Mouse (Mus musculus) limb, embryonic 14.5 days (tissue): ENCODE results near the gene Dhx37. TPM values are rescaled to one million over a fixed set of nuclear protein-coding genes. Genes with fewer than 3 reads are reported as not detected.
A peak's percentile ranks its signal among the peaks of the same experiment; 100 is the strongest.

ENCODE experiments used
- ATAC-seq: fragments of 200-750 bp; cut with Nextera tagmentation; 2 replicates; pipeline ENCODE4 v1.8.0; 2017; ENCODE audit warnings: low read depth, moderate number of reproducible peaks, moderate TSS enrichment; ENCODE audit not compliant: low FRiP score
- DNase-seq: peaks from one replicate; pipeline ENCODE4 v3.0.0-alpha.2; 2015; ENCODE audit warnings: low spot score
- H3K27ac ChIP-seq: fragments of 300-500 bp; sonication (generic); replicated peaks from 2 replicates; pipeline ENCODE4 v1.5.1; 2014; ENCODE audit warnings: low read depth, mild to moderate bottlenecking, low read length, moderate library complexity, mixed read lengths
- H3K27me3 ChIP-seq: fragments of 300-500 bp; sonication (generic); 2 replicates; pipeline ENCODE4 v1.6.1; 2014; ENCODE audit warnings: low read length, mixed read lengths; ENCODE audit not compliant: control insufficient read depth, insufficient read depth
- H3K36me3 ChIP-seq: fragments of 300-500 bp; sonication (generic); 2 replicates; pipeline ENCODE4 v1.6.1; 2014; ENCODE audit warnings: mild to moderate bottlenecking, low read length, moderate library complexity, mixed read lengths; ENCODE audit not compliant: control insufficient read depth, insufficient read depth
- H3K4me1 ChIP-seq: fragments of 300-500 bp; sonication (generic); 2 replicates; pipeline ENCODE4 v1.6.1; 2014; ENCODE audit warnings: antibody characterized with exemption, low read length, mixed read lengths; ENCODE audit not compliant: control insufficient read depth, insufficient read depth
- H3K4me2 ChIP-seq: fragments of 300-500 bp; sonication (generic); replicated peaks from 2 replicates; pipeline ENCODE4 v1.6.1; 2014; ENCODE audit warnings: low read depth, mild to moderate bottlenecking, low read length, moderate library complexity; ENCODE audit not compliant: severe bottlenecking
- H3K4me3 ChIP-seq: fragments of 300-500 bp; sonication (generic); replicated peaks from 2 replicates; pipeline ENCODE4 v1.5.1; 2014; ENCODE audit warnings: low read length
- H3K9ac ChIP-seq: fragments of 300-500 bp; sonication (generic); 2 replicates; pipeline ENCODE4 v1.6.1; 2014; ENCODE audit warnings: mild to moderate bottlenecking, low read depth, low read length, moderate library complexity; ENCODE audit not compliant: severe bottlenecking
- H3K9me3 ChIP-seq: fragments of 300-500 bp; sonication (generic); 2 replicates; pipeline ENCODE4 v1.6.1; 2016; ENCODE audit warnings: low read length; ENCODE audit not compliant: control insufficient read depth
- POLR2A ChIP-seq: fragments of 200-500 bp; IDR thresholded peaks from 2 replicates; pipeline ENCODE4 v1.8.0; 2012; ENCODE audit warnings: inconsistent platforms, mild to moderate bottlenecking, moderate library complexity, borderline replicate concordance; ENCODE audit not compliant: insufficient read depth, insufficient read length; ENCODE audit errors: extremely low read depth
- WGBS: fragments of 180-500 bp; shearing (Covaris S2); extraction: QIAGEN DNeasy Blood & Tissue Kit; methylation state at CpG from one replicate; pipeline ENCODE4 v1.1.7; 2014; 5-methylcytosine and 5-hydroxymethylcytosine counted together
- polyA plus RNA-seq, 2 experiments: library from polyadenylated mRNA; depleted of rRNA in 1 of 2; stranded (reverse) in 1 of 2; unstranded in 1 of 2; fragments of >200 nt; fragmentation: Nextera tagmentation in 1 of 2; extraction: Ambion mirVana in 1 of 2; gene quantifications; 2 replicates each; pipeline versions ENCODE4 v1.2.1 to v1.2.3; 2012 to 2014

The Dhx37 gene
- polyA plus RNA-seq, 2 experiments, result 5.4 to 21.9 TPM

DNA sequence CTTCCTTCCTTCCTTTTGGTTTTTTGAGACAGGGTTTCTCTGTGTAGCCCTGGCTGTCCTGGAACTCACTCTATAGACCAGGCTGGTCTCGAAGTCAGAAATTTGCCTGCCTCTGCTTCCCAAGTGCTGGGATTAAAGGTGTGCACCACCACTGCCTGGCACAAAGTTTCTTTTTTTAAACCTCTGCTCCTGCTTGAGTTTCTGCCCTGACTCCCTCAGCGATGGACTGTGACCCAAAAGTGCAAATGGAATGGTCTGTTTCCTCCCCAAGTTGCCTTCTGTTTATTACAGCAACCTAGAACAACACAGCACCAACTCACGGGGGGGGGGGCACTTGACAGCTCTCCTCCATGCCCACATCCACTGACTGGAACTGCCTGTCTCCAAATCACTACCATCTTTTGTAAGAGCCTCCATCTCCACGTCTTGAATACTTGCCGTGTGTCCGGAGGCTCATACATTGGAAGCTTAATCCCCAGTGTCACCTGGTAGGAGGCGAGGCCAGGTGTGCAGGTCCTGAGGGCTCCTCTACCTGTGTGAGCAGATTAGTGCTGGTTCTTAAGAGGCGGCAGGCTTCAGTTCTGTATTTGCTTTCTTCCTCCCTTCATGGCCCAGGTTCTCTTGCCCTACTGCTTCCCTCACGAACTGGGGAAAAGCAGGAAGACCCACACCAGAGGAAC, 39.0 kb upstream of the Dhx37 start:
- H3K4me1 ChIP-seq, result peaks cover 16% of the 10 kb centered on the region
- no peak for DNase-seq
- no peak overlapping the region for H3K4me3 ChIP-seq
- no peaks in the 10 kb centered on the region for H3K36me3 ChIP-seq
- H3K9me3 ChIP-seq, result no peaks in the 10 kb centered on the region
- H3K27ac ChIP-seq, result no peak overlapping the region
- no peak overlapping the region for H3K4me2 ChIP-seq
- H3K9ac ChIP-seq, result no peak overlapping the region
- no peak for ATAC-seq
- H3K27me3 ChIP-seq, result no peaks in the 10 kb centered on the region
- 75% methylated on average over 9 of the region's 9 CpGs for WGBS
- TF ChIP-seq POLR2A, result no peak

DNA sequence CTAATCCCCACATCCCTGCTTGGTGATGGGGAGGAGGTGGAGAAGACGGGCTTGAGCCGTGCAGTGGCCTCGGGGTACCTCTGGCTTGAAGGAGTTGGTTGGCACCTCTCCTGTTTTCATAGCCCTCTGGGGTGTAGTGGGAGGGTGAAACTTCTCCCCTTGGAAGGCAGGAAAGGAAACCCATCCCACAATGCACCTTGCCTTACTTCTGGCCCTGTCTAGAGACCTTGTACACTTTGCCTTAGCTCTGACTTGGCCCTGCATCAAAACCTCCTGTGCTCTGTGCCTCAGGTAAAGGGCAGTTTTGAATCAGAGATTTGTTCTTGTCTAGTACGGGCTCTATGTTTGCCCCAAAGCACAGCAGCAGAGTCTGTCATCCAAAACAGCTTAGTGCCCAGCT, 36.8 kb upstream of the Dhx37 start:
- WGBS, result 85% methylated on average over 4 of the region's 4 CpGs
- TF ChIP-seq POLR2A, result no peak
- no peak for ATAC-seq

DNA sequence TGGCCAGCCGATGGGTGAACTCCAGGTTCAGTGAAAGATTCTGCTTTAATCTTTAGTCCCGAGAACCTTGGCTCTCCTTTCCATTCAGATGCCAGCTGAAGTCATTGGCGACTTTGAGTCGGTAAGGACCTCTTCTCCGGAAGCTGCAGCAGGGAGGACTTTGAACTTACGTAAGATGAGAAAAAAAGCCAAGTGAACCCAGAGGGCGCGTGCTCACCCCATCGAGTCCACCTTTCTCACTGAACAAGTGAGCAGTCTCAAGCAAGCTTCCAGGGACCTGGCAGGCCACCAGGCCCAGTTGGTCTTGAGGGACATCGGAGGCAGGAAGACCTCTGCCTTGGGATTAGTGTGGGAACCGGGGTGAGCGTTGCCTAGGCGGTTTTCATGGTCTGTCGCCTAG, 33.3 kb upstream of the Dhx37 start:
- Histone ChIP-seq H3K4me1 (peaks cover 3% of the 10 kb centered on the region; the same call in 1 of the 2 replicates), H3K27ac (no peak overlapping the region), H3K36me3 (no peaks in the 10 kb centered on the region), H3K9me3 (no peaks in the 10 kb centered on the region), H3K4me2 (no peak overlapping the region), H3K27me3 (no peaks in the 10 kb centered on the region), H3K4me3 (no peak overlapping the region), H3K9ac (no peak overlapping the region)
- WGBS, result 87% methylated on average over 14 of the region's 14 CpGs
- no peak for ATAC-seq
- DNase-seq, result no peak
- TF ChIP-seq POLR2A, result no peak

More for the DNA sequence above, 36.8 kb upstream of the Dhx37 start:
- H3K27ac ChIP-seq, result no peak overlapping the region
- H3K9ac ChIP-seq, result no peak overlapping the region
- no peak overlapping the region for H3K4me2 ChIP-seq
- H3K4me1 ChIP-seq, result no peaks in the 10 kb centered on the region
- H3K36me3 ChIP-seq, result no peaks in the 10 kb centered on the region
- DNase-seq, result no peak
- no peaks in the 10 kb centered on the region for H3K27me3 ChIP-seq
- H3K9me3 ChIP-seq, result no peaks in the 10 kb centered on the region
- no peak overlapping the region for H3K4me3 ChIP-seq

DNA sequence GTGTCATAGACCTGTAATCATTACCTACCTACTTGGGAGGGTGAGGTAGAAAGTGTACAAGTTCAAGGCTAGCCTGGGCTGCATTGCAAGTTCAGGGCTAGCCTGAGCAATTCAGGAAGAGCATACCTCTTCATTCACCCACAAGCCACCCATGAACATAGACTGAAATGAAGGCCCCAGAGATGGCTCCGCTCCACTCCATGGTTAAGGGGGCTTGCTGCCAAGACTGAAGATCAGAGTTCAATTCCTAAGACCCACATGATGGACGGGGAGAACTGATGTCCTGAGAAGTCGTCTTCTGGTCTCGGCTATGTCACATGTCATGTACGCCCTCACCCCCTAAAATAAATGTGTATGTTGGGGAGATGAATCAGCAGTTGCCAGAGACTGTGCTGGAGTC, 32.6 kb upstream of the Dhx37 start:
- Histone ChIP-seq H3K27me3 (no peaks in the 10 kb centered on the region), H3K36me3 (no peaks in the 10 kb centered on the region), H3K4me3 (no peak overlapping the region), H3K4me1 (peaks cover 3% of the 10 kb centered on the region; the same call in 1 of the 2 replicates), H3K9ac (no peak overlapping the region), H3K4me2 (peak overlapping the region; percentile 43; the same call in 1 of the 2 replicates), H3K9me3 (no peaks in the 10 kb centered on the region), H3K27ac (no peak overlapping the region)
- ATAC-seq (no peak), DNase-seq (no peak)
- 92% methylated on average over 5 of the region's 5 CpGs for WGBS
- TF ChIP-seq POLR2A, result no peak

DNA sequence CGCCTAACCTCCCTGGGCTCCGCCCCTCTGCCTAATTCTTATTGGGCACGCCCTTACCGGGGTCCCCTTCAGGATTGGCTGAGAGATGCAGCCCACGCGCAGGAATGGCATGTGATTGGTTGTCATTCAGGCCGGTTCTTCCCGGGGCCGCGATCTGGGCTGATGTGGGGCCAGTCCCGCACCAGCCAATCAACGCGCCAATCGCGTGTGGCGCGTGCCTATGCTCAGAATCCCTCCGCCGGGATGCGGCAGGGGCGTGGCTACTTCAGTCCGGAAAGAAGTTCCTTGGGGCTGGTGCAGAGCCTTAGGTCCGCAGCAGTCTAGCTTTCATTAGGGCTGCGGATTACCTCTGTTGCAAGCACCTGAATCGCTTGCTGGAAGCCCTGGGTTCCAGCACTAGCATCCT, 31.8 kb upstream of the Dhx37 start:
- peak; percentile 72; the same call in 1 of the 2 replicates for TF ChIP-seq POLR2A
- no peak overlapping the region for H3K27ac ChIP-seq
- peak overlapping the region; percentile 43 for H3K4me2 ChIP-seq
- H3K27me3 ChIP-seq, result no peaks in the 10 kb centered on the region
- peak; percentile 100 for ATAC-seq
- no peaks in the 10 kb centered on the region for H3K9me3 ChIP-seq
- DNase-seq, result peak; percentile 99
- peaks cover 3% of the 10 kb centered on the region; the same call in 1 of the 2 replicates for H3K4me1 ChIP-seq
- peak overlapping the region; percentile 26 for H3K4me3 ChIP-seq
- no peak overlapping the region for H3K9ac ChIP-seq
- H3K36me3 ChIP-seq, result no peaks in the 10 kb centered on the region
- under 1% methylated on average over 25 of the region's 25 CpGs for WGBS
